In genomic region chr11:79803006-79803405, GRCm38 (mm10) we compare ENCODE assay signal across 10 mouse cellular contexts.
DNase-seq lines count a peak whose midpoint lies in the region; ATAC-seq and TF ChIP-seq lines count a peak whose summit lies in the region.
"Had no signal": no experiment of that assay in that cellular context is flagged by ENCODE, and none has a peak within 500 bp of the region (broad histone marks: within the 10 kb centered on the region; RNA-seq: fewer than 3 reads in every experiment).

No protein-coding gene starts in this region.

- TF ChIP-seq POLR2A in kidney, adult 2 months (IDR thresholded peaks at IDR 0.05; ENCODE audit: low read depth, low read length): no peak

- no peaks in the 10 kb centered on the region for H3K4me1 ChIP-seq in kidney, adult 2 months (ENCODE audit: control insufficient read depth, insufficient read depth, low read length)
- peaks cover 62% of the 10 kb centered on the region for H3K4me1 ChIP-seq in limb, embryonic 10.5 days
- H3K4me1 ChIP-seq in liver, embryonic 12.5 days: no peaks in the 10 kb centered on the region
- H3K4me1 ChIP-seq: liver, embryonic 15.5 days had no signal

- no peak for TF ChIP-seq CTCF in kidney, adult 2 months (conservative IDR thresholded peaks at IDR 0.05; ENCODE audit: insufficient read depth, insufficient read length, low read depth, low read length)

- H3K27me3 ChIP-seq in kidney, adult 2 months (replicated peaks; ENCODE audit: control insufficient read depth, insufficient read depth, low read length): no peaks in the 10 kb centered on the region
- no peaks in the 10 kb centered on the region for H3K27me3 ChIP-seq in limb, embryonic 10.5 days (ENCODE audit: low read depth, poor library complexity, severe bottlenecking)
- no peaks in the 10 kb centered on the region; the same call in none of the 2 replicates for H3K27me3 ChIP-seq in liver, embryonic 12.5 days (replicated peaks)
- H3K27me3 ChIP-seq: Patski had no signal

- no peak overlapping the region for H3K9ac ChIP-seq in liver, embryonic 12.5 days
- H3K9ac ChIP-seq: liver, embryonic 15.5 days had no signal

- H3K9me3 ChIP-seq in limb, embryonic 10.5 days (replicated peaks): no peaks in the 10 kb centered on the region
- peaks cover 7% of the 10 kb centered on the region for H3K9me3 ChIP-seq in liver, embryonic 12.5 days (replicated peaks)
- H3K9me3 ChIP-seq: liver, embryonic 15.5 days had no signal

- H3K4me2 ChIP-seq in liver, embryonic 12.5 days: no peak overlapping the region
- H3K4me2 ChIP-seq: liver, embryonic 15.5 days had no signal

- no peaks in the 10 kb centered on the region for H3K36me3 ChIP-seq in kidney, adult 2 months (ENCODE audit: control insufficient read depth, insufficient read depth, low read length)
- no peaks in the 10 kb centered on the region for H3K36me3 ChIP-seq in limb, embryonic 10.5 days
- H3K36me3 ChIP-seq in liver, embryonic 12.5 days: no peaks in the 10 kb centered on the region
- H3K36me3 ChIP-seq: liver, embryonic 15.5 days had no signal

- intact Hi-C loops in gastrocnemius, postnatal 14 days (cut with DNase I; ENCODE audit: low total_unique reads): loop anchor here (10.0 kb wide), 2 partner anchors 82 to 112 kb away; no protein-coding TSS in a partner anchor

- WGBS in kidney, adult 2 months: 61% methylated on average over 5 of the region's 5 CpGs
- WGBS in limb, embryonic 10.5 days: 77% methylated on average over 5 of the region's 5 CpGs
- WGBS in liver, embryonic 12.5 days (ENCODE audit: insufficient replicate concordance): 64% methylated on average over 5 of the region's 5 CpGs

- no peak overlapping the region for H3K4me3 ChIP-seq in kidney, adult 2 months (ENCODE audit: insufficient read depth, low read depth, low read length)
- no peak overlapping the region for H3K4me3 ChIP-seq in limb, embryonic 10.5 days
- no peak overlapping the region for H3K4me3 ChIP-seq in liver, embryonic 12.5 days
- H3K4me3 ChIP-seq: liver, embryonic 15.5 days had no signal

- peak; percentile 55 for DNase-seq in kidney, adult 2 months
- DNase-seq in kidney, adult 11 months: no peak
- peak; percentile 45 to 48 for DNase-seq in cerebellum, adult 18-20 months
- peak; percentile 92 for DNase-seq in gastrocnemius, postnatal 14 days
- no peak for DNase-seq in limb, embryonic 10.5 days (ENCODE audit: low spot score)
- peak; percentile 75 to 81 for DNase-seq in urinary bladder, postnatal 4 days (ENCODE audit: low spot score in 2 of 2)
- no peak for DNase-seq in embryo, embryonic 10.5 days (ENCODE audit: low spot score)

- no peak overlapping the region for H3K27ac ChIP-seq in kidney, adult 2 months (ENCODE audit: insufficient read depth, low read depth, low read length)
- peak overlapping the region; percentile 32; the same call in 1 of the 2 replicates for H3K27ac ChIP-seq in limb, embryonic 10.5 days
- H3K27ac ChIP-seq in liver, embryonic 12.5 days: no peak overlapping the region
- H3K27ac ChIP-seq: liver, embryonic 15.5 days had no signal

- ATAC-seq in liver, embryonic 12.5 days: no peak
- ATAC-seq: Patski had no signal

Comparison
In these comparisons a context has a peak if more than half of its experiments do, and no peak if none do; other contexts are left out.
1. DNase-seq: peak in kidney, adult 2 months (single experiment), cerebellum, adult 18-20 months (2 of 2), gastrocnemius, postnatal 14 days (single experiment) and urinary bladder, postnatal 4 days (2 of 2); none in kidney, adult 11 months (single experiment), limb, embryonic 10.5 days (single experiment) and embryo, embryonic 10.5 days (single experiment).